Mouse (Mus musculus) intestine, embryonic 16.5 days (tissue): ENCODE results near the gene Lekr1. TPM values are rescaled to one million over a fixed set of nuclear protein-coding genes. Genes with fewer than 3 reads are reported as not detected.
"Not testable (repeated sequence)": the region's sequence is repeated elsewhere in the genome, so short reads cannot be mapped to it uniquely, and the experiment has no call there.

Experiments
- ATAC-seq: fragments of 200-750 bp; cut with Nextera tagmentation; 2 replicates; pipeline ENCODE4 v1.8.0; 2017; ENCODE audit warnings: moderate TSS enrichment, moderate library complexity
- H3K27ac ChIP-seq: fragments of 300-500 bp; sonication (generic); 2 replicates; pipeline ENCODE4 v1.5.1; 2014; ENCODE audit warnings: mild to moderate bottlenecking, low read length
- H3K27me3 ChIP-seq: fragments of 300-500 bp; sonication (generic); replicated peaks from 2 replicates; pipeline ENCODE4 v1.6.1; 2014; ENCODE audit warnings: low read length, control low read depth, mixed read lengths; ENCODE audit not compliant: control insufficient read depth, insufficient read depth
- H3K36me3 ChIP-seq: fragments of 300-500 bp; sonication (generic); 2 replicates; pipeline ENCODE4 v1.6.1; 2014; ENCODE audit warnings: low read length, control low read depth; ENCODE audit not compliant: control insufficient read depth, insufficient read depth
- H3K4me1 ChIP-seq: fragments of 300-500 bp; sonication (generic); 2 replicates; pipeline ENCODE4 v1.6.1; 2014; ENCODE audit warnings: low read length, control low read depth, mixed read lengths; ENCODE audit not compliant: control insufficient read depth, insufficient read depth
- H3K4me2 ChIP-seq: fragments of 300-500 bp; sonication (generic); 2 replicates; pipeline ENCODE4 v1.6.1; 2014; ENCODE audit warnings: low read depth, low read length, control low read depth
- H3K4me3 ChIP-seq: fragments of 300-500 bp; sonication (generic); 2 replicates; pipeline ENCODE4 v1.5.1; 2014; ENCODE audit warnings: mild to moderate bottlenecking, low read length
- H3K9ac ChIP-seq: fragments of 300-500 bp; sonication (generic); 2 replicates; pipeline ENCODE4 v1.6.1; 2014; ENCODE audit warnings: low read depth, low read length
- H3K9me3 ChIP-seq: fragments of 300-500 bp; sonication (generic); 2 replicates; pipeline ENCODE4 v1.6.1; 2016; ENCODE audit warnings: low read length, control low read depth; ENCODE audit not compliant: control insufficient read depth
- WGBS: fragments of 180-500 bp; shearing (Covaris S2); extraction: QIAGEN DNeasy Blood & Tissue Kit; methylation state at CpG from one replicate; pipeline ENCODE4 v1.1.7; 2014; 5-methylcytosine and 5-hydroxymethylcytosine counted together
- polyA plus RNA-seq: library from polyadenylated mRNA; unstranded; fragments of >200 nt; fragmentation: Nextera tagmentation; extraction: Ambion mirVana; gene quantifications from 2 replicates; pipeline ENCODE4 v1.2.1, GENCODE M21; 2015

Gene Lekr1
- polyA plus RNA-seq, 1 experiment from 2014 or later: 7.3 TPM

DNA sequence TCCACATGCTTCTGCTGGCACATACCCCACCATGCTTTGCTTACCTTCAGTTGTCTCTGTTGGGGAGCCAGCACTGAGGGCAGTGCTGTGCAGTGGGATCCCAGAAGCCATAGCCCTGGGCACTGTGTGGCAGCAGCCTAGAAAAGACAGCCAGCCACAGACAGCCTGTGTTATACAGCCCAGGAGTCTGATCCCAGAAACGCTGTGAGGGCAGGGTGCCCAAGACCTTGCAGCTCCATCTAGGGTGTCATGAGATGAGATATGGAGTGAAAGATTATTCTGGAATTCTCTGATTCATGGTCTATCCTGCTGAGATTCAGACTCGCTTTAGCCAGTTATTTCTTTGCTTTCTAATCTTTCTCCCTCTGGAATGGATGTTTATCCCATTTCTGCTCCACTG, 51.4 kb downstream of the Lekr1 start:
- WGBS: 72% methylated on average over 2 of the region's 2 CpGs
- no peak overlapping the region for H3K4me2 ChIP-seq
- no peaks in the 10 kb centered on the region for H3K4me1 ChIP-seq
- no peak overlapping the region for H3K27ac ChIP-seq
- no peaks in the 10 kb centered on the region for H3K9me3 ChIP-seq
- no peak for ATAC-seq
- H3K36me3 ChIP-seq: no peaks in the 10 kb centered on the region
- H3K9ac ChIP-seq: no peak overlapping the region
- H3K27me3 ChIP-seq: no peaks in the 10 kb centered on the region
- H3K4me3 ChIP-seq: no peak overlapping the region

DNA sequence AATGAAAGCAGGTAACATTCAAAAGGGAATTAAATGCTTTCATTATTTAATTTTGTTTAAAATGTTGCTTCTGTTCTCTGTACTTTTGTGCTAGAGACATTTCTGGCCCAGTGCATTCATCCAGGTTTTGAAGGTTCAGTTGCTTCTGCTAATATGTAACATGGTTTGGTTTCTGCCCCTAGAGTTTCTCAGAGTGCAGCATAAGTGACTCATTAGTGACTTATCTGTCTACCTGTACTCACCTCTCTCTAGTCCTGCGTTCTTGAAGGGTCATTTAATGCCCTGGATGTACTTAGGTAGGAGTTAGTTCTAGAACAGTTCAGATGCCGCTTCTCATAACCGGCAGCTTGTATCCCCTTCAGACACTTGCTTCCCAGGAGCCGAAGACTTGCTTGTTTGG, 56.9 kb downstream of the Lekr1 start:
- H3K27me3 ChIP-seq: no peaks in the 10 kb centered on the region
- H3K36me3 ChIP-seq: no peaks in the 10 kb centered on the region
- no peaks in the 10 kb centered on the region for H3K4me1 ChIP-seq
- no peak for ATAC-seq
- no peak overlapping the region for H3K4me2 ChIP-seq
- no peak overlapping the region for H3K4me3 ChIP-seq
- no peaks in the 10 kb centered on the region for H3K9me3 ChIP-seq
- H3K9ac ChIP-seq: no peak overlapping the region
- no peak overlapping the region for H3K27ac ChIP-seq
- WGBS: 79% methylated on average over 4 of the region's 4 CpGs

DNA sequence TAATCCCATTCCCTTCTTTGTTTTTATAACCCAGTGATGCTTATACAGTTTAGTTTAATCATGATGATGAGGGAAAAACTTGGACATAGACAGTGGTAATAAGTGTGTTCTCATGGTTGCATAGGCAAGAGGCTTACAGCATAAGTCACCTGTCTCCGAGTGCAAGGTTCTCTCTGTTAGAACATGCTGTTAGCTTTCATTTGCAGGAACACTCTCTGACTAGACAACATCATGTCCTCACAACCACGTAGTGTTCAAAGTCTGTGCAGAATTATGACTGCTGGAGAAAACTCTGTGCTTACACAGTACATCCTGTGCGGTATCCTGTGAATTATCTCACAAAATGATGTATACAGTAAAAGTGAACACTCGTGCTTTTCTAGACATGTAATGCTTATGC, 57.6 kb downstream of the Lekr1 start:
- no peak overlapping the region for H3K9ac ChIP-seq
- H3K4me1 ChIP-seq: no peaks in the 10 kb centered on the region
- ATAC-seq: no peak
- no peak overlapping the region for H3K4me2 ChIP-seq
- no peaks in the 10 kb centered on the region for H3K27me3 ChIP-seq
- H3K27ac ChIP-seq: no peak overlapping the region
- WGBS: 75% methylated on average over 4 of the region's 4 CpGs
- no peaks in the 10 kb centered on the region for H3K36me3 ChIP-seq
- no peak overlapping the region for H3K4me3 ChIP-seq
- no peaks in the 10 kb centered on the region for H3K9me3 ChIP-seq

DNA sequence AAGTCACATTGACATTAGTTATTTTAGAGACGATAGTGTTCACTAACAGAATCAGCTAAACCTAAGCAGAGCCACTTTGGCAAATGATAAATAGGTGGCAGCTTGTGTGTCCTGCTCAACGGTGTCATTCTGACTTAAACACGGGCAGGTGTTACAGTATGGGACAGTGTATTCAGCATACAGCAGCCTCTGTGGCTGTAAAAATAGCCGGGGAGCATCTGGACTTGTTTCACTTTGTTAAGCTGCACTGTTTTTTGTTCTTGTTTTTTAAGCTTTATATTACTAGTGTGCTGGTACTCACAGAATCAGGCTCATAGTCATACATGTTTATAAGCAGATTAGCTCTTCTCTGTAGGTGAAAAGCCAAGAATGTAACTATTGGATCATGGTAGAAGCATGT, 71.8 kb downstream of the Lekr1 start:
- H3K27ac ChIP-seq: no peak overlapping the region
- no peak overlapping the region for H3K9ac ChIP-seq
- 79% methylated on average over 4 of the region's 4 CpGs for WGBS
- no peaks in the 10 kb centered on the region for H3K4me1 ChIP-seq
- no peaks in the 10 kb centered on the region for H3K9me3 ChIP-seq
- no peaks in the 10 kb centered on the region for H3K36me3 ChIP-seq
- no peak for ATAC-seq
- no peaks in the 10 kb centered on the region for H3K27me3 ChIP-seq
- H3K4me2 ChIP-seq: no peak overlapping the region
- H3K4me3 ChIP-seq: no peak overlapping the region

DNA sequence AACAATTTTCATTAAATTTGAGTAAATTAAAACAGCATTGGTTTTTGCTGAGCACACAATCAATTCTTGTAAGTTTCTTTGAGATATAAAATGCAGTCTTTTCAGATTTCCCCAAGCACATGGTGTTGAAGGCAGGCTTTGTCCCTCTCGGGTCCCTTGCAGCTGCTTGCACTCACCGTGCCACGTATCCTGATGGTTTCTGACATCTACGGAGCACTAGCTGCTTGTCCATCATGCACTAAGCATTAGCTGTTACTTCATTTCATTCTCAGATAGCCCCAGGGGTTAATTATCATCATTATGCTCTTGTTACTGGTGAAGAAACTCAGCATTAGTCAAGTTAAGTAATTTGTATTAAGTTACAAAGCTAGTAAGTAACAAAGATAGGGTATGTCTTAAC, 78.9 kb downstream of the Lekr1 start:
- Histone ChIP-seq H3K4me2 (no peak overlapping the region), H3K9ac (no peak overlapping the region), H3K27me3 (no peaks in the 10 kb centered on the region), H3K4me1 (no peaks in the 10 kb centered on the region), H3K4me3 (no peak overlapping the region), H3K9me3 (no peaks in the 10 kb centered on the region), H3K27ac (no peak overlapping the region), H3K36me3 (no peaks in the 10 kb centered on the region)
- WGBS: 81% methylated on average over 4 of the region's 4 CpGs
- no peak for ATAC-seq

DNA sequence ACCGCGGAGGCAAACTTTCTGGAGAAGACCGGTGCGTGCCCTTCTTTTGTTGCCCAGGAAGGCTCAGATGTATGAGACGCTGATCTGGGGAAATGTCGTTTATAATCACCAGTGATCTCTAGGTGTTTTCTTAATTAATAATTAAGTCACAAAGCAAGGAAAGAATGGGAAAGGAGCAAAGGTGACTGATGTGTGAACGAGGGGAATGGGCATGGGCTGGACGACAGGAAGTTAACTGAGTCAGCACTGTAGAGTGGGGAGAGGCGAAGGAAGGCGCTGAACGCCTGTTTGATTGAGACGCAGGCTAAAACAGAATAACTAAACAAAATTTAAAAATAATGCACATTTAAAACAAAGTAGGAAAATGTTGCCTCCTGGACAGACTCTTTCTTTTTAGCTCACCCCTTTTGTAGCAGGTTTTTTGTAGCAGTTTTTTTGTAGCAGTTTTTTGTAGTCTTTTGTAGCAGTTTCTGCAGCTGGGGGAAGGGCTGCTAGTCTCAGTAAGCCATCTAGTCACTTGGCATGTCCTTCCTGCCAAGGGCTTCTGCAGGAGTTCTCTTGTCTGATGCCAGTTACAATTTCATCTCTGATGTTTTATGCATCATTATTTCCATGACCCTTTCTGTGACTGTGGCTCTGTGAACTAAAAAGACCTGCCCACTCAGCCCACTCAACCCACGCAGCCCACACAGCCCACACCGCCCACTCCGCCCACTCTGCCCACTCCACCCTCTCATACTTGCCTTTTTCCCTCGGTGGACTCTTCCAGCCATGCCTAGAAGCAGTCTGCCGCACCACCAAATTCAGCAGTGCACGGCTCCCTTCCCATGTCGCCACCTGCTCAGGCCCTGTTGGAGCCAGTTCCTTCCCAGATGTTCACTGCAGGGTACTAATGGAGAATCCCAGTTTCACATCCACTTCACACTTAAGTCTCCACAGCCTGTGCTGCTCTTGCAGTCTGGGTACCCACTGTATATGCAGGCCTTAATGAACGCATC, 98.8 kb downstream of the Lekr1 start:
- no peaks in the 10 kb centered on the region for H3K4me1 ChIP-seq
- WGBS: 77% methylated on average over 20 of the region's 20 CpGs

DNA sequence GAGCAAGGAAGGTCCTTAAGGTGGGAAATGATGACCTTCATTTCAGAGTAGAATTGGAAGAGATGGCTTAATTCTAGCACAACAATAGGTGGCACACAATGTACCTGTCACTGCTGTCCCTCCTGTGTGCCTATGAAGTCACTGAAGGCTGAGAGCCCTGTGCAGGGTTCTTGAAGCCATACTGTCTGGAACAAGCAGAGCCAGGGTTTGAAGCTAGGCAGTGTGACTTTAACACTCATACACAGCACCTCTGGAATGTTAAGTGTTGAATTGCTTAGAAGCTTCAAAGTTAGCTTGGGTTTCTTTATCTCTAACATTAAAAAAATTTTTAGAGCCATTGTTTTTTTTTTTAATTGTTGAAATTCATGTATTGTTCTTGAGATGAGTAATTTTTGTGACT, 100.4 kb downstream of the Lekr1 start:
- H3K9me3 ChIP-seq: no peaks in the 10 kb centered on the region
- H3K27me3 ChIP-seq: no peaks in the 10 kb centered on the region
- H3K4me2 ChIP-seq: no peak overlapping the region
- no peaks in the 10 kb centered on the region for H3K4me1 ChIP-seq
- no peak for ATAC-seq
- H3K27ac ChIP-seq: no peak overlapping the region
- no peaks in the 10 kb centered on the region for H3K36me3 ChIP-seq
- H3K9ac ChIP-seq: no peak overlapping the region
- H3K4me3 ChIP-seq: no peak overlapping the region

More for the DNA sequence above, 98.8 kb downstream of the Lekr1 start:
- Histone ChIP-seq H3K4me3 (no peak overlapping the region), H3K4me2 (no peak overlapping the region), H3K9me3 (no peaks in the 10 kb centered on the region), H3K9ac (no peak overlapping the region), H3K27ac (no peak overlapping the region), H3K27me3 (no peaks in the 10 kb centered on the region), H3K36me3 (no peaks in the 10 kb centered on the region)
- ATAC-seq: no peak

DNA sequence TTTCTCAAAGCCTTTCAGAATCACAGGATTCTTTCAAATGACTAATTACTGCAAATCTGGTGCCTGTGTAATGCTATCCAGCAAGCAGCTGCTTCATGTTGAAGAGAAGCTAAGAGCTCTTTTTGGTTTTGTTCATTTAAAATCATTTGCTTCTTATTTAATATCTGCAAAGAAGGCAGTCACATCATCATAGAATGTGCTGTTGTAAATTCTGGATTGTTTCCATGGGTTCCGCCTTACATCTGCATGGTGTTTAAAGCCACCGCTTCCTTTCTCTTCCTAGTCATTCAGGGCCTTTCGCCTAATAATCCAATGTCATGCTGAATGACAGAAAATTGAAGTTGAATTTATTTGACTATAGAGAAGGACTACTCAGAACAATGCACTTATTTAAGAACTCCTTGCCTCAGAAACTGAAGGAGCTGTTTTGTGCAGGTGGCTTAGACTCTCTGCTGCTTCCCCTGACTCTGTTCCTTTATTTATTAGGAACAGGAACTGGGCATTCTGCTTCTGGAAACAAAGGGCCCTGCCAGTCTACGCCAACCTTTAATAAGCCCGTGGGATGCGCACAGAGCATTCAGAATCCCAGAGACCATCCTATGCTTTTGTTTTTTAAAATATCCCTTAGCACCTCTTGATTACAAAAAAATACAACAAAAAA, 101.3 kb downstream of the Lekr1 start:
- H3K4me1 ChIP-seq: no peaks in the 10 kb centered on the region
- H3K4me2 ChIP-seq: no peak overlapping the region
- no peaks in the 10 kb centered on the region for H3K27me3 ChIP-seq
- H3K9me3 ChIP-seq: no peaks in the 10 kb centered on the region
- no peak overlapping the region for H3K9ac ChIP-seq
- ATAC-seq: no peak
- 68% methylated on average over 6 of the region's 6 CpGs for WGBS
- H3K27ac ChIP-seq: no peak overlapping the region
- no peak overlapping the region for H3K4me3 ChIP-seq
- no peaks in the 10 kb centered on the region for H3K36me3 ChIP-seq

DNA sequence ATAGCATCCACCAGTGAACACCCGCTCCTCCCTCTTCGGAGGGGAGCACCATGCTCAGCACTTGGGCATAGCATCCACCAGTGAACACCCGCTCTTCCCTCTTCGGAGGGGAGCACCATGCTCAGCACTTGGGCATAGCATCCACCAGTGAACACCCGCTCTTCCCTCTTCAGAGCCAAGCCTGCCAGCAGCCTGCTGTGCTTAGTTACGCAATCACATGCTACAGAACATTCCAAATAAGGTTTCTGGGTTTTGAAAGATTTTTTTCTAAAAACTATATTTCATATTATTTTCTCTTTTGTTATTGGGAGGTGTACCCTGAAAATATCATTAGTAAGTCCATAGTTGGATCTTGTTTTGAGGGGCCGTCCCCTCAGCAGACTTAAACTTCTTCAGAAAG, 103.6 kb downstream of the Lekr1 start:
- ATAC-seq, H3K36me3 ChIP-seq, H3K27ac ChIP-seq, H3K27me3 ChIP-seq, H3K9ac ChIP-seq, H3K4me3 ChIP-seq, H3K4me1 ChIP-seq, H3K4me2 ChIP-seq, H3K9me3 ChIP-seq: not testable (repeated sequence)
- 89% methylated on average over 6 of the region's 7 CpGs for WGBS
